Mouse (Mus musculus) left cerebral cortex, adult 8-10 months (tissue): ENCODE data around the gene Rpl28. TPM values are rescaled to one million over a fixed set of nuclear protein-coding genes. Genes with fewer than 3 reads are reported as not detected.
A peak's percentile ranks its signal among the peaks of the same experiment; 100 is the strongest.

ENCODE experiments used
- DNase-seq, 2 experiments: peaks; one replicate each; pipeline ENCODE4 v3.0.0; 2022; ENCODE audit warnings: low spot score in 2 of 2
- total RNA-seq, 4 experiments: library from RNA; stranded (reverse); gene quantifications; 2 replicates each; pipeline ENCODE4 v1.2.4; 2022

The Rpl28 gene
- 100 to 1,000 TPM; 329 to 537 (median 413) TPM for total RNA-seq

DNA sequence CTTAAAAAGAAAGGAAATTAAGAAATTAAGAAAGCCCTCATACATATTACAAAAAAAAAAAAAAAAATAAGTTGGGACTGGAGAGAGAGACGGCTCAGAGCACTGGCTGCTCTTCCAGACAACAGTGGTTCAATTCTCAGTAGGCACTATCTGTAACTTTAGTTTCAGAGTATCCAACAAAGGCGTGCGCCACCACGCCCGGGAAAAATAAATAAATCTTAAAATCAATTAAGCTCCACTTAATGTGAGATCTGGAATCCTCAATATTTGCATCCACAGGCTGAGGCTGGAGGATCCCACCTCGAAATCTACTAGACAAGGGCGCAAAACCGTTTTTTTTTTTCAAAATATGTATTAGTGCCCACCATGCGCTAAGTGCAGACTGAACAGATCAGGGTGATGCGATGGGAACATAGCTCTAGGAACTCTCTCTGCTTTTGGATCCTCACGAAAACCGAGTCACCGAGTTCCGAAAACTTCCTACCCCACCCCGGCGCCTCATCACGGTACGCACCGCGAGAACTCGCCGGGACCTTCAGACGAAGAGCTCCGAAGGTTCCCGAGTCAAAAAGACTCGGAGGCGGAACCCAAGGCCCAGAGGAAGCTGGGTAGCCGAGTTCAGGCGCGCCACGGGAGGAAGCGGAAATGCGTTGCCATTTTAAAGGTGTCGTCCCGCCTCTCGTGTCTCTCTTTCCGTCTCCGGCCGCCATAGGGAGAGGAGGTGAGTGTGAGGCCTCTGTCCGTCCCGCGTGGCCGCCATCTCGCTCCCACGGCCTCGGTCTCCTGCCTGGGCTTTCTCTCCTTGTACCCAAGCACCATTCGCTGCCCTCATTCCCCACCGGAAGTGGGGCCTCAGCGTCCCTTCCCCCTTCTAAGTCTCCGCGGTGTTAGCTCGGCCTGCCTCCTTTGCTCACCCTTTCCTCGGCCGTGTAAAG, at the start of gene Rpl28:
Gene Rpl28, plus strand, starts transcription at position 597 of the 935 bp plus-strand sequence.
- DNase-seq, result peak; percentile 94 to 95

DNA sequence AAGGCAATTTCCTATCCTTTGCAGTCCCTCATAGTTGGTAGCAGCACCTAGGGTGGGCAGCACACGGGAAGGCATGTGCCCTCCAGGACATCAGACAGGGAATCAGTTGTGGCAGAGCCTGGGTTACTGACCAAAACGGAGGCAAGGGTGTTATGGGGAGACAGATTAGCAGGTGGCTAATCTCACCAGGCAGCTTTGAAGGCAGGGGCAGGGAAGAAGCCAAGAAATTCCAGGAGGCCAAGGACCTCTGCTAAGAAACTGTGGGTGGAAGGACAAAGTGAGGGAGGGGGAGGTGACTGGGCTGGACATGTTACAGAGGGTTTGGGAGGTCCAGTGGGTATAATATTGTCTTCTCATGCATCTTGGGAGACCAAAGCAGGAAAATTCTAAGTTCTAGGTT, 49.3 kb upstream of the Rpl28 start:
- no peak for DNase-seq

DNA sequence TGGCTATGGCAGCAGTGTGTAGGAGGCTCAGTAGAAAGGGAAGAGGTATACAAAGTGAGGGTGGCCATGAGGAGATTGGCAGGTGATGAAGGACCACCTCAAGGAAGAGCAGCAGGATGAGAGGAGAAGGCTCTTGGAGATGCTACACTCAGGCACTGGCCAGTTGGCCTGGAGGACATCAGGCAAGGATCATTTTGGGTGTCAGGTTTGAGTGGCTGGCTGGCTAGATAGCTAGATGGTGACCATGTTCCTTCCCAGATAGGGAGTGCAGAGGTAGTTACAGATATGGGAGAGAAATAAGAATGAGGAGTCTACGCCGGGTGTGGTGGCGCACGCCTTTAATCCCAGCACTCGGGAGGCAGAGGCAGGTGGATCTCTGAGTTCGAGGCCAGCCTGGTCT, 47.8 kb upstream of the Rpl28 start:
- DNase-seq, result no peak

DNA sequence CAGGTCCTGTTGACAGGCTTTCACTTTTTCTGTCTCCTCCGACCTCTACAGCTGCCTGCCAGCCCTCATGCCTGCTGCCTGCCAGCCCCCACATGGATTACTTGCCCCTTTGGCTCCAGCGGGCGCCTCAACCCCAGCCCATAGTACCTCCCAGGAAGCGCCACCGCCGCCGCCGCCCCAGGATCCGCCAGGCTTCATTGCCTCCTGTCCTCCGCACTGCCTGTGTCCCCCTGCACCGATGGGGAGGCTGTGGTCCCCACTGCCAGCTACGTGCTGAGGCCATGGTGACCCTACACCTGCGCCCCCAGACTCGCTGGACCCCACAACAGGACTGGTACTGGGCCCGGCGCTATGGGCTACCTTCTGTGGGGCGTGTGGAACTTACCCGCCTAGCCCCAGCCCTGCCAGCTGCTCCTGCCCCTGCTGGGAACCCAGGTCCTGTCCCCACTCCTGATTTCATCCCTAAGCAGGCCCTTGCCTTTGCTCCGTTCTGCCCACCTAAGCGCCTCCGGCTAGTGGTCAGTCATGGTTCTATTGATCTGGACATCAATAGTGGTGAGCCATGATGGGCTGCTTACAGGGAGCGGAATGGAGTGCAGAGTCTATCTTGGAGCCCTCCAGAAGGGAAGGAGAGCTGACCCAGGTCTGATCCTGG, 46.2 kb upstream of the Rpl28 start:
- DNase-seq, result no peak

DNA sequence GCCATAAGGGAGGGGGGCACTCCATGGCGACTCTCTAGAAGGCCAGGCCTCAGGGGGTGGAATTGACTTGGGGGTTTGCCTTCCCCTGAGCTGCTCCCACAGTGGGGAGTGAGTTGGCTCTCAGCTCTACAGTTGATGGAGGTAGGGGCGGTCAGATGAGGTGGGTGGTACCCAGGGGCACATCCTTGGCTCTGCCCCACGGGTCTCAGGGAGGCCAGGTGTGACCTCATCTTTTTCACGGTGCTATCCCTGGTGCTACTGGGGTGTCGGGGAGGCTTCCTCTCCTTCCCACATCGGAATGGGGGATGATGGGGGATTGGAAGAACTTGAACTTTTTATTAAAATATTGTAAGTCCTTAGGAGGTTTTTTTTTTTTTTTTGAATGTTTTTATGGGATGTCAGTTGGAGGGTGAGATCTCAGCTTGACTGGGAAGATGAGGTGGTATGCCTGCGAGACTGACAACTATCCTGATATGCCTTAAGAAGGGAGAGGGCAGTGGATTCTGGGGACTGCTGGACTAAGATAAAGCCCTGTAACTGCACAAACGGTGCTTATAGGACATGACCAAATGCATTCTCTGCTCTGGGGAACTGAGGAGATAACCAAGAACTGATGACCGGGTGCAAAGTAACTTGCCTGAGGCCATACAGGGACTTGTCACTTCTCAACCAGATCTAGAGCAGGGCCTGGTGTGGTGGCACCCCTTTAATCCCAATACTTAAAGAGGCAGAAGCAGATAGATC, 45.3 kb upstream of the Rpl28 start:
- no peak for DNase-seq

DNA sequence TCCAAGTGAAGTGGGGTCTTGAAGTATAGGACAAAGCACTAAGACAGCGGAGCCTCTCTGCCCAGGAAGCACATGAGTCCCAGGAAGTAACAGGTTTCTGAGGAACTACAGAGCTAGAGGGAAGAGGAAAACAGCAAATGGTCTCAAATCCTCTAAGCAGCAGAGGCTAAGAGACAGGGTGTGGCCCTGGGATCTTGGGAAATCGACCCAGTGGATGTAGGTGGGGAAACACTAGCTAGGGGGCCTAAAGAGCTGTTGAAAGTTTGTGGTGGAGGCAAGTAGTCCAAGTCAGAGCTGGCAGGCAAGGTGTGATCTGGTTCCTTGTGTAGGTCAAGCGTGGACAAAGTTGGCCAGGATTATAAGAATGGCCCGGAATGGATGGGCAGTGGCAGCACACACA, 44.4 kb upstream of the Rpl28 start:
- DNase-seq, result no peak

DNA sequence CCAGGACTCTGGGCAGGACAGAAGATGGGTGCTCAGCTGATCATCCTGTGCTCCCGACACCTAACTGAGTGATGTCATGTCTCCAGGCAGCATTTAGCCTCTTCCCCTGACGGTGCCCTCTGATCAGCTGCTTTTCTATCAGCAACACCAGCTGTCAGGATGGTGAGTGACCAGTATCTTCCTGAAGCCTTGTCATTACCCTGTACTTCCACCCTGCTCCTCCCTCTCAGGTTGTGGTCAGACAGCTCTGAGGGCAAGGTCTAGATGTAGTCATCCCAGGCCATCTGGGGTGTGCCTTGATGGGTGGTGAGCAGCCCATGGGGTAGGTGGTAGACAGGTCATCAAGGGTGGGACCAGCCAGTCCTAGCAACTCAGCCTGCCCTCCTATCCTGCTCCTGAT, 43.5 kb upstream of the Rpl28 start:
- no peak for DNase-seq

DNA sequence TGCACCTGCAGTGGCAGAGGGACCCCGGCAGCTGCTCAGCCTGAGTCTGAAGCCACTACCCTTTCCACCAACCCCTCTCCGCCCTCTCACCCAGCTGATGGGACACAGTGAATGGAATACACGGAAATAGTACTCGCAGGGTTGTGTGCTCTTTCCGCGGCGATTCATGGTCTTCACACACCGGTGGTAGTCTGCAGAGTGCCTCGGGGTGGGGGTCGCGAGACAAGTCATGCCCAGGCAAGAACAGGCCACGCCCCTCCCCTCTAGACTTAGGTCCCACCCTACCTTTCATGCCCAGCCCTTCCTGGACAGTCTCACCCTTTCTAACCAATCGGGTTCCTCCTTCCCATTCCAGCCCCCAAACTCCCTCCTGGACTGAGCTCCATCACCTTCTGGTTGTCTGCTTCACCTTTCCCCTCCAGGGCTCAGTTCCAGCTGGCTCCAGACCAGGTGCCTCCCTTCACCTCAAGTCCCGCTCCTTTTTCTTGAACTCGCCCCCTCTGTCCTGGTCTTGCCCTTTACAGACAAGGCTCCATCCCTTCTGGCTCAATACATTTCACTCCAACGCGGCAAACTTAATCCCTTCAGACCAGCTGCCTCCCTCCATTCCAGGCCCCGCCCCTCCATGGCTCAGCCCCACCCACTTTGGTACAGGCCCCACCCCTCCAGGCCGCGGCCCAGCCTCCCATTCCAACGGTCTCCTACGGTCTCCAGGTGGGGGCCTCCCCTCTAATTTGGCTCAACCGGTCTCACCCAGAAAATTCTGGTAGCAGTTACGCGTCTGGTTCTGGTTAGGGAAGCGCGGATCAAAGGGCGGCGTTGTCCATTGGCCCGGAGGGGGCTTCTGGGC, 40.5 kb upstream of the Rpl28 start:
- DNase-seq, result no peak

DNA sequence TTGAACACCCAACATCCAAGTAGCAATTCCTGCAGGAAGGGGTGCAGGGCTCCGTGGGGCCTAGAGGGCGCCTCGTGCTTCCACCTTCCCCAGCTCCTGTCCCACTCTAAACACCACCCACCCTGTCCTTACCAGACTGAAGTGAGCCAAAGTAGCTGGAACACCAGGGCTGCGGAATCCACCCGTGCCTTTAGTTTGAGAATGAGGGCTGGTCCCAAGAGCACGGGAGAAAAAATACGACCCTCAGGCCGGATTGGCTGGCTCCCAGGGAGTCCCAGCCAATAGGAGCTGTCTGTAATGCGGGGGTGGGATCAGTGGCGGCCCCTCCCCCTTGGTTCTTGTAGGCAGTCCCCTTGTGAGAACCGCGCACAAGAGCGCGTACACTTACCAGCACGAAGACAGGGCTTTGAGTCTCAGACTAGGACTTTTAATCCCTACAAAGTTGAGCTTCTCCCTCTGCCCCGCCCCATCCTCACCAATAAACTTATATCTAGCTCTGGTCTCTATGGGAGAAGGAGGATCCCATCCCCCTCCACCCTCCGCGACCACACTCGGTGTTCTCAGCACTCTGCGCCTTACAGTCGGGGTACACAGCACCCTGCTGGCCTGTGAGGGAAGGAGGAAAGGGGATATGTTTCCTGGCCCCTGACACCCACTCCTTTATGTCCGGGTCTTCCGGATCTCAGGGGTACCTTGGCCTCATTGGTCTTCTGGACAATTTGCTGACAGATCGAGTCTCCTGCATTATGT, 39.7 kb upstream of the Rpl28 start, which contains the start of gene Cox6b2:
Gene Cox6b2, minus strand, starts transcription at position 274 of the 750 bp plus-strand sequence.
- no peak for DNase-seq

DNA sequence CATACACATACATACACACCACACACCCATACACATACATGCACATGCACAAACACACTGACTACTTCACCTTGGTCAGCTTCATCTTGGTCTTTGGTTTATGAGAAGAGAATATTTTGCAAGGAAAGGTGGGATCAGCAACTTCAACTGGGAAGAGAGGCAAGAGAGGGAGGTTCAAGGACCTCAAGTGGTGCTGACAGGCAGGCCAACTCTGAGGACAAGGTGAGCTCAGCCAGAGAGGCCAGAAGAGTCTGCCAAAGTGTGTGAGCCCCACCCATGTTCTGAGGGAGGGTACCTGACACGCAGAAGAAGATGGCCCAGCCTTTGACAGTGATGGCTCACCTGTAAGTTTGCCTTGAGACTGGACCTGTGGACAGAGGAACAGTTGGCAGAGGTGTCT, 33.0 kb upstream of the Rpl28 start:
- DNase-seq, result no peak

DNA sequence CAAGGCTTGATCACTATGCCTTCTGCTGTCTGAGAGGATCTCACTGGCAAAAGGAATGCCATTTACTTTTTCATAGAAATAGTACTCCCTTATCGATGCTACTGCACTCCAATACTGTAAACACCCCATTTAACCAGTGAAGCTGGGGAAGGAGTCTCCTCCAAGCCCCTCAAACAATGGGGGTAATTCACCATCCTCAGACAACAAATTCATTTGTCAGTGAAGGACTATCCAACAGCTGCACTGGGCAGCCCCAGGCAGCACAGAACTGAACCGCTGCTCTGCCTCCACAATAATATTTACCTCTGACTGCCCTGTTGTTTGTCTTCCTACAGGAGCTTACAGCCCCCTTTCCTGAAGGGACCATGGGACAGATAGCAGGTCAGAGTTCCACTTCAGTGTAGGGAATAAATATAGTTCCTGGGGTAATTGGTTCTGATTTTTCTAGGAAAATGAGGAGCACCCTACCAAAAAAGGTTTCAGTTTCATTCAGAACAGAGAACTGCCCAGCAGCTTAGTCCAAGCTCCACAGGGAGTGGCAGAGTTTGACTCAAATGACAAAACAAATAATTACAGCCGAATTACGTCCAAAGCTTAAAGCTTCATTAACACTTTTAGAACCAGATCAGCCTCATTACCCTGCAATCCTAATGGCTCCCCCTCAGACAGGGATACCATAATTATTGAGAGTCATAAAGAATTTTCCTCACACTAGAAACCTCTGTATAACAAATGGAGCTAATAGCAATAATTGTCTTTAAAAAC, 27.5 kb upstream of the Rpl28 start:
- no peak for DNase-seq

DNA sequence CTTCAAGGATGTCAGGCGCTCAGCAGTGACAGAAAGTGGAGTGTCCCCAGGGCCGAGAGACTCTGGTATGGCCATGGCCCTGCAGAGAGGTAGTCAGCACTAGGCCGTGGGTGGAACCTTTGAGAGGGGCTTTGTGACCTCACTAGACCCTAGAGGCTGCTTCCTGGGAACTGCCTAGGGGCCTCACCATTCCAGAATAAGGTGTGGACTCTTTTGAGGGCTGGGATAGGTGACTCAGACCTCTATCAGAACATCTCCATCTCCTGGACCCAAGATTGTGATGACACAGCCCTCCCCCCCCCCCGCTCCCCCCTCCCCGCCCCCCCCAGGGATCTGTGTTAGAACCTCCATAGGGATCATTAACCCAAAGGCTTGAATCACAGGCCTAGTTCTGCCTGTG, 21.5 kb upstream of the Rpl28 start, which contains the start of gene Fam71e2:
Gene Fam71e2, minus strand, starts transcription at position 101 of the 400 bp plus-strand sequence.
- no peak for DNase-seq

DNA sequence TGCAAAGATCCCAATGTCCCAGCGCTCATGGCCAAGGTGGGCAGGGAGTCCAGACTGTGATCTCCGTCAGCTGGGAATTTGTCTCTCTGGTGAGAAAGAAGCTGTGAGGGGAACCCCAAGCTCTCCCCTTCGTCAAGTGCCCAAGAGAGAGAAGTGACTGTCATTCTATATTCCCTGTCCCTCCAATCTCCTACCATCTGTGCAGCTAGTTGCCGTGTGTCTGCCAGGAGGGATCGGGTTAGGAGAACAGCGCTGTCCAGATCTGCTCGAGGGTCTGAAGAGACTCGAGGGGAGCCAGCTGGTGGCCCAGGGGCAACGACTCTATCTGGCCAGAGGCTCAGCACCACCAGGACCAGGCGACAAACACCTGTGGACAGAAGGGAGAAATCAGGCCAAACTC, 16.5 kb upstream of the Rpl28 start:
- no peak for DNase-seq

DNA sequence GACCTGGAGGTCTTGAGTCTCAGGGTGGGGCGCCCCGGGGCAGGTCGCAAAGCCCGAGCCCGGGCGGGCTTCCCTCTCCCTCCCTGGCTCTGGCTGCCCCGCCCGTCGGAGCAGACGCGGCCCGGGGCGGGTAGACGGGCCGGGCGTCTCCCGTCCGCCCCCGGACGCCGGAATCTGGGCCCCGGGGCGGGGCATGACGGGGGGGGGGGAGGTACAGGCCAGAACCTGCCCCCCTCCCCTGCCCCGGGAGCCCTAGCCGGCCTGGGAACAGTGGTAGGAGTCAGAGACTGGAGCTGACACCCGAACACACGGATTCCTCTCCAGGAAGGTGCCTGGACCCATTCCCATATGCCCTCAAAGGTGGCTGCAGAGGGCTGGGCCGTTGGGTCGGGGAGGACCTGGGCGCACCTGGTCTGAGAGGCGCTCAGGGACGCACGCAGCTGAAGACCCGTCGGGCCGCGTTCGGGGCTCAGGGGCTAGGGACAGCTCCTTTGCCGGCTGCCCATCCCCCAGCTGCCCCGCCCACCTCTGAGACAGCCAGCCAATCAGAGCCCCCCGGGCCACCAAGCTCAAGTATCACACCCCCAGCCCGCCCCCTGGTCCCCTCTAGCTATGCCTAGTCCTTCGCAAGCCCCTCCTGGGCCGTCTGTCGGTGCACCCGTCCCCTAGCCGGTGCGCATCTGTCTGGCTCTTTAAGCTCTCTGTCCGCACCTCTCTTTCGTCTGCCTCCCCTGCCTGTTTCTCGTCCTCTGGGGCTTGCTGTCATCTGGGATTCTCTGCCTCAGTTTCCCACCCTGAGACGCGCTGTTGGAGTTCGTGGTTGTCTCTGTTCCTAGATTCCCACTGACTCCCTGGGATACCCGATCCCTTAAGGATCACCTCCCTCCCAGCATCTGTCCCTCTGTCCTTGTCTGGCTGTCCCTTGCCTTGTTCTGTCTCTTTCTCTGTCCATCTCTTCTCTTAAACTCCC, 15.5 kb upstream of the Rpl28 start:
- DNase-seq, result no peak

DNA sequence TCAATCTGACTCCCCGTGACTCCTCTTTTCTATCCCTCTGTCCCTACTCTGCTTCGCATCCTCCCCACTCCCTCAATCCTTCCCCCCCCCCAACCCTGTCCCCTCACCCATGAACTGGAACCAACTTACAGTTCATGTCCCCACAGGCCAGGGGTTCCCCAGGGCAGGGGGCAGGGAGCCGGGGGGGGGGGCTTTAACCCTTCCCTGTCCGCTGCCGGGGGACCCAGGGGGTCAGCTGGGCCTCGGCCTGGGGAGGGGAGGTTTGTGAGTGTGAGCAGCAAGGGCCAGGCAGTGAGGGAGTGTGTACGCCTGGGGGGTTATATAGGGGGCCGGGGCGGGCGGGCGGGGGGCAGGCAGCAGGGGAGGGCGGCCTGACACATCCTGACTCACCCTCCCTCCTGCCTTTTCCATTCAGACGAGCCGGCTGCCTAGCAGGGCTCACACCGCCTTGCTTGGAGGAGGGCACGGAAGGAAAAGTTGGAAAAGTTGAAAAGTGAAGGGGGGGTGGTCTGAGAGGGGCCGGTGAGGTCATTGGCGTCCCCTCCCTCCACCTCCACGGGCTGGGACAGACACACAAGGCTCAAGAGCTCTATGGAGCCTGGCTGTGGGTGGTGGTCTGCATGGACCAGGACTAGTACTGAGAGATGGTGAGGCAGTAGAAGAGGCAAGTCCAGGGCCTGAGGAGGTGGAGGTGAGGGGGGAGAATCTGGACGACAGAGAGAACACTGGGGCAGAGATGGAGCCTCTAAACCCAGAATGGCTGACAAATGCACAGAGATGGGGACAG, 14.6 kb upstream of the Rpl28 start:
- DNase-seq, result no peak

DNA sequence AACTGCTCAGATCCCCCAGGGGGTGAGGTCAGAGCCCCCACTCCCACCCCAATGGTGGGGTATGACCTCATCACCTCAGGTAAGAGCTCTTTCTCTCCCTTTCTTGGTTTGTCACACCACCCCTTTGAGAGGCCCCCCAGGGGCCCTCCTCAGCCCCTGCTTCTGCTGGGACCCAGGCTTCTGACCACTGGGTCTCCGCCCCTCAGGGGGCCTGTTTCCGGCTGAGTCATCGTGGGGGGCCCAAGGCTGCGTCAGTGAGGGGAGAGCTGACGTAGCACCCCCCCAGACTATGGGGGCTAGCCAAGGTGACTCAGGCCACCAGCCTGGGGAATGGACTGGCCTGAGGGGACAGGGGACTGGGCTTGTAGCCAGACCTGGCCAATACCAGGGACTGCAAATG, 12.8 kb upstream of the Rpl28 start:
- DNase-seq, result no peak

DNA sequence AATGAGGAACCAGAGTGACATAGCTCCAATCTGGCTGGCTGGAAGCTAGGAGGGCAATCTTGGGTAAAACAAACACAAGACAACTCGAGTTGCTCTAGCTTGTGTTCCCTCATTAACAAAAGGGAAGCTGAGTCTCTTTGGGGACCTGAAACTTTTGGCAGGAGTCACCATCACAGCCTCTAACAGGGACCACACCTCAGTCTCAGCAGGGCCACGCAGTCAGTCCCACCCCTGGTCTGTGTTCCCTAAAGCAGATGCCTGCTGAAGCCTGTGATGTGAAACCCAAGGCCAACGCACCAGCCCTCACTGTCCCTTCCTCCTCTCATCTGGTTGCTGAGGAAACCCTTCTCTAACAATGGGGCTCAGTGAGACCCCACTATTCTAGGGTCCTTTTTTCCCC, 10.5 kb upstream of the Rpl28 start:
- no peak for DNase-seq
